Mouse (Mus musculus) hindbrain, embryonic 11.5 days (tissue): Measurements from ENCODE around the gene Sema4b. TPM values are rescaled to one million over a fixed set of nuclear protein-coding genes. Genes with fewer than 3 reads are reported as not detected.

Experiments
- ATAC-seq: fragments of 200-750 bp; cut with Nextera tagmentation; 2 replicates; pipeline ENCODE4 v1.8.0; 2017; ENCODE audit warnings: mild to moderate bottlenecking, moderate TSS enrichment, moderate library complexity; ENCODE audit not compliant: low FRiP score
- DNase-seq: peaks from one replicate; pipeline ENCODE4 v3.0.0-alpha.2; 2015; ENCODE audit warnings: low spot score
- H3K27ac ChIP-seq: fragments of 300-500 bp; sonication (generic); 2 replicates; pipeline ENCODE4 v1.5.1; 2014; ENCODE audit warnings: mild to moderate bottlenecking, low read depth, low read length
- H3K27me3 ChIP-seq: fragments of 300-500 bp; sonication (generic); 2 replicates; pipeline ENCODE4 v1.6.1; 2014; ENCODE audit warnings: mild to moderate bottlenecking, low read length, moderate library complexity, mixed read lengths; ENCODE audit not compliant: control insufficient read depth, insufficient read depth
- H3K36me3 ChIP-seq: fragments of 300-500 bp; sonication (generic); 2 replicates; pipeline ENCODE4 v1.6.1; 2014; ENCODE audit warnings: mild to moderate bottlenecking, low read length, moderate library complexity, mixed read lengths; ENCODE audit not compliant: control insufficient read depth, insufficient read depth
- H3K4me1 ChIP-seq: fragments of 300-500 bp; sonication (generic); replicated peaks from 2 replicates; pipeline ENCODE4 v1.6.1; 2014; ENCODE audit warnings: low read length, mixed read lengths; ENCODE audit not compliant: control insufficient read depth, insufficient read depth
- H3K4me2 ChIP-seq: fragments of 300-500 bp; sonication (generic); replicated peaks from 2 replicates; pipeline ENCODE4 v1.6.1; 2014; ENCODE audit warnings: mild to moderate bottlenecking, low read depth, low read length
- H3K4me3 ChIP-seq: fragments of 300-500 bp; sonication (generic); 2 replicates; pipeline ENCODE4 v1.5.1; 2014; ENCODE audit warnings: low read depth, low read length
- H3K9ac ChIP-seq: fragments of 300-500 bp; sonication (generic); 2 replicates; pipeline ENCODE4 v1.6.1; 2014; ENCODE audit warnings: low read depth, low read length
- H3K9me3 ChIP-seq: fragments of 300-500 bp; sonication (generic); 2 replicates; pipeline ENCODE4 v1.6.1; 2016; ENCODE audit warnings: low read length; ENCODE audit not compliant: control insufficient read depth
- WGBS: fragments of 180-500 bp; shearing (Covaris S2); extraction: QIAGEN DNeasy Blood & Tissue Kit; methylation state at CpG from one replicate; pipeline ENCODE4 v1.1.7; 2014; 5-methylcytosine and 5-hydroxymethylcytosine counted together
- polyA plus RNA-seq: library from polyadenylated mRNA; unstranded; fragments of >200 nt; fragmentation: Nextera tagmentation; extraction: Ambion mirVana; gene quantifications from 2 replicates; pipeline ENCODE4 v1.2.1, GENCODE M21; 2014

Sema4b gene
- polyA plus RNA-seq, 1 experiment from 2014 or later: 15.6 TPM

- 68% methylated on average over 2 of the region's 2 CpGs for WGBS
Measured at GRCm38 (mm10) chr7:80181078-80181477, 5.6 kb upstream of the Sema4b start.

DNA sequence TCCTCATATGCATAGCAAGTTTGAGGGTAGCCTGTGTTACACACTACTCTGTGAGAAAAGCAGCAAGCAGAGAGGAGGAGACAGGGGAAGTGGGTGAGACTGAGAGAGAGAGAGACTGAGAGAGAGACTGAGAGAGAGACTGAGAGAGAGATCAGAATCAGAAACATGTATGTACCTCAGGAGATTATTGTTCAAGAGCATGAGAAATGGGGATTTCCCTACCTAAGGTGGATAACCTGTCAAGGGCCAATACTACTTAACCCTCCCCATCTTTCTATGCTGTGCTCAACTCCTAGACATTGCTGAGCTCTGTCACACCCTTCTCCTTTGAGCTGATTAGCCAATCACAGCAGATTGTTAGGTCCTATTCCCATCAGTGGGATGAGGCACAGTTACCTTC, 4.5 kb upstream of the Sema4b start:
- H3K4me3 ChIP-seq: no peak overlapping the region
- no peaks in the 10 kb centered on the region; the same call in 1 of the 2 replicates for H3K4me1 ChIP-seq
- H3K27me3 ChIP-seq: no peaks in the 10 kb centered on the region
- H3K9ac ChIP-seq: no peak overlapping the region
- no peaks in the 10 kb centered on the region for H3K9me3 ChIP-seq
- no peak overlapping the region for H3K4me2 ChIP-seq
- DNase-seq (no peak), ATAC-seq (no peak)
- no peak overlapping the region for H3K27ac ChIP-seq
- H3K36me3 ChIP-seq: no peaks in the 10 kb centered on the region

More at GRCm38 (mm10) chr7:80181078-80181477, 5.6 kb upstream of the Sema4b start:
- Histone ChIP-seq H3K27me3 (no peaks in the 10 kb centered on the region), H3K4me2 (no peak overlapping the region), H3K9me3 (no peaks in the 10 kb centered on the region), H3K4me1 (no peaks in the 10 kb centered on the region), H3K9ac (no peak overlapping the region), H3K27ac (no peak overlapping the region), H3K4me3 (no peak overlapping the region), H3K36me3 (no peaks in the 10 kb centered on the region)
- DNase-seq (no peak), ATAC-seq (no peak)

DNA sequence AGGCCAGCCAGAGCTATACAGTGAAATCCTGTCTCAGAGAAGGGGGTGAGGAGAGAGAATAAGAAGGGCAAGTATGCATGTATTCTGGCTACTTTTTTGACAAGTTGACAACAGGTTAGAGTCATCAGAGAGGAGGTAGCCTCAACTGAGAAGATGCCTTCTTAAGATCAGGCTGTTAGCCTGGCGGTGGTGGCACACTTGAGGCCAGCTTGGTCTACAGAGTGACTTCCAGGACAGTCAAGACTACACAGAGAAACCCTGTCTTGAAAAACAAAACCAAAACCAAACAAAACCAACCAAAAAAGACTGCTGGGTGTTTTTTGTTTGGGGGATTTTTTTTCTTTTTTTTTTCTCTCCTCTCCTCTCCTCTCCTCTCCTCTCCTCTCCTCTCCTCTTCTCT, 3.2 kb upstream of the Sema4b start:
- H3K4me1 ChIP-seq: peaks cover 7% of the 10 kb centered on the region
- ATAC-seq: no peak
- WGBS: 100% methylated on average over 1 of the region's 1 CpGs

GRCm38 (mm10) chr7:80183969-80184368, 2.7 kb upstream of the Sema4b start:
- WGBS: 47% methylated on average over 5 of the region's 5 CpGs
- no peak for ATAC-seq
- Histone ChIP-seq H3K27me3 (no peaks in the 10 kb centered on the region), H3K4me1 (peaks cover 10% of the 10 kb centered on the region), H3K9ac (no peak overlapping the region), H3K9me3 (no peaks in the 10 kb centered on the region), H3K4me3 (no peak overlapping the region), H3K36me3 (no peaks in the 10 kb centered on the region), H3K27ac (no peak overlapping the region), H3K4me2 (no peak overlapping the region)
- DNase-seq: no peak

More for the DNA sequence above, 3.2 kb upstream of the Sema4b start:
- no peaks in the 10 kb centered on the region for H3K9me3 ChIP-seq
- no peak for DNase-seq
- no peak overlapping the region for H3K9ac ChIP-seq
- no peak overlapping the region for H3K4me3 ChIP-seq
- H3K4me2 ChIP-seq: no peak overlapping the region
- no peaks in the 10 kb centered on the region for H3K27me3 ChIP-seq
- H3K27ac ChIP-seq: no peak overlapping the region
- no peaks in the 10 kb centered on the region for H3K36me3 ChIP-seq

DNA sequence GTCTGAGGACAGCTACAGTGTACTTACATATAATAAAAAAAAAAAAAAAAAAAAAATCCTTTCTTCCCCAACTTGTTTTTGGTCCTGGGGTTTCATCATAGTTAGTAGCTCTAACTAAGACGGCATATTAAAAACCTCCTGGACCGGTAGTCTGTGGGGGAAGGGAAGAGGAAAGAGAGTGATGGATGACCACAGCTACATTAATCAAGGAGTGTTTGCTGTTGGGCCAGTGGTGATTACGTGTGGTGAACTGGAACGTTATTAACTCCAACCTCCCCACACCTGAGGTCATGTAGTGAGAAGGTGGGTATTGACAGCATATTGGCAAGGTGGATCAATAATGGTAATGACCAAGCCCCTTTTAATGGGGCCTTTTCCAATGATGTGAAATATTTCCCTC, 2.1 kb upstream of the Sema4b start:
- 48% methylated on average over 4 of the region's 4 CpGs for WGBS

DNA sequence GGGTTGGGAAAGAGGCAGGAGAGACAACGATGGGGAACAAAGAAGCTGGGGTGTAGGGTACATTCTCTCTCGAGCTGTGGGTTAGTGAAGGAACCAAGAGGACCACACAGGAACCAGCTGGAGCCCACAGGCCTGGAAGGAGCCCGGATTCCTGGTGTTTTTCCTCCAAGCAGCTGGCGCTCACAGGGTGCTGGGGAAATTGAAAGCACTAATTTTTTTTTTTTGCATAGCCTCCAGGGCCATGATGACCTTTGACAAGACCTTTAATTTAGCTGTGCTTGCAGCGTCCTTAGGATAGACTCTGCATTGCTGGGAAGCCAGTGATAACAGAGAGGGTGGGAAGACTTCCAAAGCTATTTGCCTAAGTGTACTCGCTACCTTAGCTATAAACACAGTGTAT, 1.7 kb upstream of the Sema4b start:
- WGBS: 54% methylated on average over 6 of the region's 6 CpGs
- peak; percentile 29 for DNase-seq
- Histone ChIP-seq H3K9me3 (no peaks in the 10 kb centered on the region), H3K27me3 (no peaks in the 10 kb centered on the region), H3K9ac (no peak overlapping the region), H3K4me1 (peaks cover 12% of the 10 kb centered on the region), H3K4me2 (no peak overlapping the region), H3K4me3 (no peak overlapping the region), H3K36me3 (no peaks in the 10 kb centered on the region), H3K27ac (peak overlapping the region; percentile 86)
- no peak for ATAC-seq

More for the DNA sequence above, 2.1 kb upstream of the Sema4b start:
- Histone ChIP-seq H3K4me3 (no peak overlapping the region), H3K9me3 (no peaks in the 10 kb centered on the region), H3K4me2 (no peak overlapping the region), H3K36me3 (no peaks in the 10 kb centered on the region), H3K27me3 (no peaks in the 10 kb centered on the region), H3K9ac (no peak overlapping the region), H3K27ac (peak overlapping the region; percentile 86), H3K4me1 (peaks cover 12% of the 10 kb centered on the region)
- DNase-seq (peak; percentile 42), ATAC-seq (peak; percentile 36; the same call in 1 of the 2 replicates)

- ATAC-seq (no peak), DNase-seq (peak; percentile 26)
- peak overlapping the region; percentile 70 for H3K4me2 ChIP-seq
- 13% methylated on average over 8 of the region's 8 CpGs for WGBS
- H3K4me1 ChIP-seq: peaks cover 12% of the 10 kb centered on the region
- no peaks in the 10 kb centered on the region; the same call in 1 of the 2 replicates for H3K27me3 ChIP-seq
- no peaks in the 10 kb centered on the region for H3K9me3 ChIP-seq
- H3K27ac ChIP-seq: peak overlapping the region; percentile 86
- H3K9ac ChIP-seq: peak overlapping the region; percentile 66
- H3K36me3 ChIP-seq: no peaks in the 10 kb centered on the region
- H3K4me3 ChIP-seq: peak overlapping the region; percentile 44; the same call in 1 of the 2 replicates
Measured at GRCm38 (mm10) chr7:80186021-80186420, 620 bp upstream of the Sema4b start.

DNA sequence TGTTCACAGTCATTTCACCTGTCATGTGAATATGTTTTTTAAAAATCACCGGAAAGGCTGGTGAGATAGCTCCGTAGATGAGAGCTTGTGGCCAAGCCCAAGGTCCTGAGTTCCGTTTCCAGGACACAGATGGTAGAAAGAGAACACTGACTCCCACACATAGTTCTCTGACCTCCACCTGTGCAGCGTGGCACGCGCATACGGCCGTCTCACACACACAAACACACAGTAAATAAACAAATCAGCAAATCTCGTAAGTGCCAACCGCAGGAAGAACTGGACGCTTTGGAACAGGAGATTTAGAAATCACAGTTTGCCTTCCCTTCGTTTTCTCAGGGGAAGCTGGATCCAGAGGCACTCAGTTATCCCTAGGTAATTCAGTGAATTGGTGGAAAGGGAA, 860 bp downstream of the Sema4b start:
- H3K27ac ChIP-seq: peak overlapping the region; percentile 86
- DNase-seq (no peak), ATAC-seq (no peak)
- no peaks in the 10 kb centered on the region for H3K9me3 ChIP-seq
- no peaks in the 10 kb centered on the region for H3K36me3 ChIP-seq
- peak overlapping the region; percentile 66 for H3K9ac ChIP-seq
- peak overlapping the region; percentile 44 for H3K4me3 ChIP-seq
- WGBS: 61% methylated on average over 12 of the region's 12 CpGs
- peaks cover 23% of the 10 kb centered on the region for H3K4me1 ChIP-seq
- H3K4me2 ChIP-seq: peak overlapping the region; percentile 70
- peaks cover 2% of the 10 kb centered on the region; the same call in 1 of the 2 replicates for H3K27me3 ChIP-seq

DNA sequence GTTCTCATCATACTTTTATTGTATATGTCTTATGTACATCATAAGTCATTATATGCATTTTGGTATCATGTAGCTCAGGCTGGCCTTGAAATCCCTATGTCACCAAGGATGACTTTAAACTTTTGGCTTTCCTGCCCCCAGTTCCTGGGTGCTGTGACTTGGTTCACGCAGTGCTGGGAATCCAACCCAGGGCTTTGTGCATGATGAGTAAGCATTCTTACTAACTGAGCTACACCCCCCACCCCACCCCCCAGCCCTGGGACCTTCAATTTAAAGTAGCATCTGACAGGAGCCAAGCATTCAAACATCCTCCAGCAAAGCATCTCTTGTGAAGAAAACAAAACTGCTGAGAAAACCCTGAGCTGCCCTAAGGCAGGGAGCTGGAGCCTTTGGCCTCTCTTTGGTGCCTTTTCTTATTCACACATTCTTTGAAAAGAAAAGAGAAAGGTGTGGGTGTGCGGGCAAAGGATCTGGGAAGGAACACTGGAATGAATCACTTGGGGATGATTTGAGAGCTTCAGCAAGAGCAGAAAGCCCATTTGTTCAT, 2.0 kb downstream of the Sema4b start:
- Histone ChIP-seq H3K36me3 (no peaks in the 10 kb centered on the region), H3K4me3 (no peak overlapping the region), H3K9ac (no peak overlapping the region), H3K4me1 (peaks cover 23% of the 10 kb centered on the region), H3K27ac (0 out of 2 replicates have a peak overlapping the region, but pooled peaks have one; percentile 36), H3K9me3 (no peaks in the 10 kb centered on the region), H3K27me3 (peaks cover 2% of the 10 kb centered on the region; the same call in 1 of the 2 replicates), H3K4me2 (no peak overlapping the region)
- DNase-seq (no peak), ATAC-seq (no peak)
- WGBS: 70% methylated on average over 2 of the region's 2 CpGs
